Mouse (Mus musculus) MN1 (cell line): ENCODE results near the gene Ell2.
A peak's percentile ranks its signal among the peaks of the same experiment; 100 is the strongest.

Source experiments
- DNase-seq: peaks from one replicate; pipeline ENCODE4 v3.0.0-alpha.2; 2016; ENCODE audit warnings: low spot score

The Ell2 gene

GRCm38 (mm10) chr13:75733594-75734161 lies 27.1 kb downstream of the Ell2 start:
- no peak for DNase-seq

GRCm38 (mm10) chr13:75734231-75734630 lies 27.7 kb downstream of the Ell2 start:
- no peak for DNase-seq

DNA sequence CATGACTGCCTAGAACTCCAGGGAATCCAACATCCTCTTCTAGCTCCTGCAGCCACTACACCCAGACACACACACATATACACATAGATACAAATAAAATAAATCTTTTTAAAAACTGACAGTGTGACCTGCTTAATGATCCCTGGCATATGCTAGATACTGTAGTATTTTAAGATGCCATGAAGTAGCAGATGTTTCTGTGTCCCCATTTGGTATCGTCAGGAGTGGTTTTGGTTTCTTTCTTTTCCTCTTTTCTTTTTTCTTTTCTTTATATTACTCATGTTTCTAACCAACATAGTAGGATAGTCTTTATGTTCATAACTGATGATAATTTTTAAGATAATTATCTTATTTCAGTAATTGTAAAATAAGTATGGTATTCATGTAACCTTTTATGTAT lies 29.0 kb downstream of the Ell2 start:
- DNase-seq = no peak

GRCm38 (mm10) chr13:75737991-75738390 lies 31.4 kb downstream of the Ell2 start:
- no peak for DNase-seq

GRCm38 (mm10) chr13:75738536-75738935 lies 32.0 kb downstream of the Ell2 start:
- DNase-seq = no peak

- no peak for DNase-seq
Measured at GRCm38 (mm10) chr13:75738957-75739356, 32.4 kb downstream of the Ell2 start.

GRCm38 (mm10) chr13:75740018-75740417 lies 33.5 kb downstream of the Ell2 start:
- DNase-seq = no peak

GRCm38 (mm10) chr13:75741119-75741518 lies 34.6 kb downstream of the Ell2 start:
- DNase-seq = no peak

- DNase-seq = no peak
Measured at GRCm38 (mm10) chr13:75741736-75742729, 35.5 kb downstream of the Ell2 start.

DNA sequence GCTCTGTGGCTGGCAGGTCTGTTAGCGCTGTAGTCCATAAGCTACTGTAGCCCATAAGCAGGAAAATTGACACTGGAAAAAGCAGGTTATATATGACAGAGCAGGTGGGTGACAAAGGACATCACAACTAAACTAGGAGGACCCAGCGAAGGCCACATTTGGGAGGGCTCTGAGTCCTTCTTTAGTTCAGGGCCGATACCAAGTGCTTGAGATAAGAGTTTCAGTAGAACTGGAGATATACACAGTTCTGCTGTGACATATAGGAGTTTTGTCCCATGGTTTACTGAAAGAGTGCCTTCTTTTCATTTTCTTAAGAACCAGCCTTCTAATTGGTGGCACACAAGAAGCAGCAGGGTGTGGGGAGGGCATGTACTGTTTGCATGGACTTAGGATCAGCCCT lies 36.4 kb downstream of the Ell2 start:
- no peak for DNase-seq

DNA sequence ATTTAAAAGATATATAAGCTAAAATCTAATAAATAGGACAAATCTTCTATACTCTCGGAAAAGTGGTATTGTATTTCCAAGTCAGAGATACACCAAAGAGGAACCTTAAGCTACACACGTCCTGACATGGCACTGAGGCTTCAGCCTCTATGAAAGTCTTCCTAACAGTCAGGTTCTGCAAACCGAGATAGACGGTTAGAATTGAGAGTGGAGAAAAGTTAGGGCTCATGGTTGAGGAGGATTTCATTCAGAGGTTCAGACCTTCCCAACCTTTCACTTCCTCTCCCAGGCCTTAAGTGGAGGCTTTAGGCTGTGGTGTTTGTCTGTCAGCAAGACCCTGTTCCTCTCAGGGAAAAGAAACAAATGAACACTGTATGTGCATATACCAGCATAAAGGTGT lies 37.5 kb downstream of the Ell2 start:
- DNase-seq = no peak

DNA sequence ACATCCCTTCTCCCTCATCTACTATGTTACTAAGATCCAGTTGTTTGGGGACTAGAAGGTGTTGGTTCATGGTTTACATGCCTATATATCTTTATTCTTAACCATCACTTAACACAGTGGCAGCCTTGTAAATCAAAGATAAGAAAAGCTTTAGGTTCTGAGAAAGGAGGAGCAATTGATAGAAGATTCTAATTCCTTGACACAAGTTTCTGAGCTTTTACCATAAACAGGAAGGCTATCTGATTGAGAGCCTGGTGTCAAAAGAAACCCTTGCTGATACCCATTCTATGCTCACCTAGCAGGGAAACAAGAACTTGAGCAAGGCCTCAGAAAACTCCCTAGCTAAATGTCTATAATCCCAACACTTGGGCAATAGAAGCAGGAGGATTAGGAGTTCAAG lies 38.8 kb downstream of the Ell2 start:
- no peak for DNase-seq

DNA sequence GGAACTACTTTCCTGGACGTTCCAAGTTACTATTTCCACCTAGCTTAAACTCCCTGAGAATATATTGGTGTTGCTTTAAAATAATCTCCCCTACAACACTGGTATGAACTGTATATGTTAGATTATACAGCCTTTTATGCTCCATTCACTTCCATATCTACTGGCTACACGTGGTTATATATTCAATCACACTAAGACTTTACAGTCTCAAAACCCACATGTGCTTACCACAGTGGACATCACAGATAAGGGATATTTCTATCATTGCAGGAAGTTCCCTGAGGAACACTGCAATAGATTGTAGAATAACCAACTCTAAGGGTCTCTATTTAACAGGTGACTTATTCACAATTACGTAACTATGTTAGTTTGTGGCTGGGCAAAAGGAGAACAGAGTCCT lies 40.7 kb downstream of the Ell2 start:
- DNase-seq = no peak

GRCm38 (mm10) chr13:75748685-75749084 lies 42.1 kb downstream of the Ell2 start:
- no peak for DNase-seq

- no peak for DNase-seq
Measured at GRCm38 (mm10) chr13:75750785-75751184, 44.2 kb downstream of the Ell2 start.

DNA sequence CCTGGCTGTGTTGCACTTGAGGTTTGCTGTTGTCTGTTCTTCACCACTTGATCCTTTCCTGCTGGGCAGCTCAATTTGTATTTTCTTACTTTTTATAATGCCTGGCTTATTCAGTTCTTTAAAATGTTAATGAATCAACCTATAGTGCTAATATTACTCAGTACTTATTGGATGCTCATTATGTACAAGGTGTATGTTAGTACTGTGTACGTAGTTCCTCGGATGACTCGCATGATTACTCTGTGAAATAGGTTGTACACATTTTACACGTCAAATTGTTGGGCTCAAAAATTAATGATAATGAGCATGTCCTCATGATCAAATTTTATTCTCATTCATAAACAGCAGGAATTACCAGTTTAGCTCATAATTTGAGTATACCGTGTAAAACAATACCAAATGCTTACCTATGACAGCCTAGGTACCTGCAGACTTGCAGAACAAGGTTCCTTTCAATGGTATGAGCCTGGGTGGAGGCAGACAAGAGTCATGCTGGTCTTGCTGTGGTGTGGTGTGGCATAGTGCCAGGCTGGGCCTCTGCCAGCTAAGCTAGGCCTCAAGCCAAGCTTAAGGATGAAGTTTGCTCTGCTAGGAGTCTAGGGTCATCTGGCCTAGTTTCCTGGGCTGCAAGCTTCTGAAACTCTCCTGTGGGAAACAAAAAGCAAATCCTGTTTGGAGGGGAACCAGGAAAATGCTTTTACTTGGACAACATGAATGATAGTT lies 45.8 kb downstream of the Ell2 start:
- DNase-seq = peak; percentile 46

DNA sequence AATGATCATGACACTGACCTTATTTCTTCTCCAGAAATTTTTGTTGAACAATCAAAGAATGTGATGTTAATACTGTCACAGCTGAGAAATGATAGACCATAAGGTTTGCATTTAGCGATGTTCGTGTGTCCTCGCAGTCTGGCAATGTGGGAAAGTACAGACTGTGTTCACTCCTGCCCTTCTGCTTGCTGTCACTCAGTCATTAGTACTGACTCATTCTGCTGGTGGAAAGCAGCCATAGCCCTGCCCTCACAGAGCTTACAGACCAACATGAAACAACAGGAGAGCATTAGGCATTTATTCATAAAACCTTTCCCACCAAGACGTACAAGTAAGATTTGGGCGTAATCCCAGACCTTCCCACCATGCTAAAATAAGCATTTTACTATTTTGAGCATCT lies 47.8 kb downstream of the Ell2 start:
- no peak for DNase-seq

GRCm38 (mm10) chr13:75760859-75761548 lies 54.4 kb downstream of the Ell2 start:
- DNase-seq = no peak

- DNase-seq = no peak
Measured at GRCm38 (mm10) chr13:75762759-75763158, 56.2 kb downstream of the Ell2 start.

DNA sequence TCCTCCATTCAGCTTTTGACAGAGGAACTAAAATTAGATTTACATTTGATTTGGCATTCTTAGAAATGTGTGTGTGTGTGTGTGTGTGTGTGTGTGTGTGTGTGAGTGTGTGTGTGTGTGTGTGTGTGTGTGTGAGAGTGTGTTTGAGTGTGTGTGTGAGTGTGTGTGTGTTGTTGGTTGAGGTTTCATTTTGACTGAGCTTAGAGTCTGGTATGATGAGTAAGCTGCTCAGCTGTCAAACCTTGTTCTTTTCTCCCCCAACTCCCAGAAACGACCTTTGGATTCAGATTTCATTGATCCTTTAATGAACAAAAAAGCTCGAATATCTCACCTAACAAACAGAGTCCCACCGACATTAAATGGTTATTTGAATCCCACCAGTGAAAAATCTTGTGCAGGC lies 56.7 kb downstream of the Ell2 start:
- DNase-seq = no peak

DNA sequence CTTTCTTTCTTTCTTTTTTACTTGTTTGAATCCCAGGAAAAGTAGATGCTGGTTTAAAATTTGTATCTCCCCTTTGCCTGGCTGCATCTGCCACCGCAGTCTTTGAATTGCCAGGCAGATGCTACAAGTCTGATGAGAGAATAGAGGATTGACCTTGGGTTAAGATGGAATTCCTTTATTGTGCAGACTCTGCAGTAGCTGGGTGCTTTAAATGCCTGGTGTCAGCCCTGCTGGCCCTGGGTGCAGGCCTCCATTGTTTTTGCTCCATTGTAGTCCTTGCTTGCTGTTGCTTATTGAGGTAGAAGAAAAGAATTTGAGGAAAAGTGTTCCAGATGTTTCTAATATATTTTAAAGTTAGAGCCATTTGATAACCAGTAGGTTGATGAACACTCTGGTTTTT lies 59.2 kb downstream of the Ell2 start:
- DNase-seq = no peak

DNA sequence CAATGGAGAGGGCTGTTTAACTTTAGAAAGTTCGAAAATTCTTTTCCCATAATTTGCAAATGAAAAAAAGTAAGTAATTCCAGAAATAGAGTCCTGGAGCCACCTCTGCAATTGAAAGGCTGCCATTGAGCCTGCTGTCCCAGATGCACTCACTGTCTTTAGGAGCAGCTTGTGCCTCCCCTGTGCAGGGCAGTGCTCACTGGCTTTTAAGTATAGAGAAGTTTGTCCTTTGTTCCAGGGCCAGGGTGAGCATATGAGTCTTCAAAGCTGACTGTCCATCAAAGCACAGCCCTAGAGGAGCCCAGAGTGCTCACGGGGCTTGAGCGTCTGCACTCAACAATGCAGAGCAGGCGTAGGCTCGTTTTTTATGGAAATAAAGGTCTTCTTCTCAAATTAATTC lies 59.7 kb downstream of the Ell2 start:
- DNase-seq = no peak
